Mouse (Mus musculus) thymus, adult 2 months (tissue): Measurements from ENCODE around the gene Rps9. TPM values are rescaled to one million over a fixed set of nuclear protein-coding genes. Genes with fewer than 3 reads are reported as not detected.
A peak's percentile ranks its signal among the peaks of the same experiment; 100 is the strongest.
"Not testable (repeated sequence)": the region's sequence is repeated elsewhere in the genome, so short reads cannot be mapped to it uniquely, and the experiment has no call there.

ENCODE experiments used
- DNase-seq: peaks from one replicate; pipeline ENCODE4 v3.0.0; 2021
- H3K27ac ChIP-seq: fragments of 200-500 bp; 2 replicates; pipeline ENCODE4 v1.5.1; 2012; ENCODE audit warnings: low read length, control low read depth; ENCODE audit not compliant: control insufficient read depth, insufficient read depth
- H3K27me3 ChIP-seq: fragments of 200-500 bp; 2 replicates; pipeline ENCODE4 v1.6.1; 2012; ENCODE audit warnings: mild to moderate bottlenecking, low read length, moderate library complexity, mixed read lengths; ENCODE audit not compliant: control insufficient read depth, insufficient read depth
- H3K36me3 ChIP-seq: fragments of 200-500 bp; 2 replicates; pipeline ENCODE4 v1.6.1; 2012; ENCODE audit warnings: mild to moderate bottlenecking, low read length, moderate library complexity; ENCODE audit not compliant: control insufficient read depth, insufficient read depth
- H3K4me1 ChIP-seq: fragments of 200-500 bp; replicated peaks from 2 replicates; pipeline ENCODE4 v1.6.1; 2012; ENCODE audit warnings: low read length; ENCODE audit not compliant: control insufficient read depth, insufficient read depth
- H3K4me3 ChIP-seq: fragments of 200-500 bp; 2 replicates; pipeline ENCODE4 v1.5.1; 2012; ENCODE audit warnings: mild to moderate bottlenecking, low read length, control low read depth, moderate library complexity; ENCODE audit not compliant: control insufficient read depth, insufficient read depth
- CTCF ChIP-seq: fragments of 200-500 bp; IDR thresholded peaks from 2 replicates; pipeline ENCODE4 v1.5.1; 2012; ENCODE audit warnings: mild to moderate bottlenecking, control low read depth, low read length, moderate library complexity, borderline replicate concordance; ENCODE audit not compliant: control insufficient read depth, poor library complexity, insufficient read depth; ENCODE audit errors: extremely low read depth
- POLR2A ChIP-seq: fragments of 200-500 bp; IDR thresholded peaks from 2 replicates; pipeline ENCODE4 v1.6.1; 2012; ENCODE audit warnings: mild to moderate bottlenecking, low read length, control low read depth, moderate library complexity; ENCODE audit not compliant: control insufficient read depth, poor library complexity, insufficient read depth; ENCODE audit errors: extremely low read depth
- WGBS: fragments of 180-500 bp; shearing (Covaris S2); methylation state at CpG from one replicate; pipeline ENCODE4 v1.1.7; 2018; 5-methylcytosine and 5-hydroxymethylcytosine counted together
- polyA plus RNA-seq: library from polyadenylated mRNA; depleted of rRNA; stranded (reverse); fragments of >200 nt; gene quantifications from 2 replicates; pipeline ENCODE4 v1.2.3, GENCODE M21; 2012

Rps9 gene
- polyA plus RNA-seq, 1 experiment, result 2,860 TPM

DNA sequence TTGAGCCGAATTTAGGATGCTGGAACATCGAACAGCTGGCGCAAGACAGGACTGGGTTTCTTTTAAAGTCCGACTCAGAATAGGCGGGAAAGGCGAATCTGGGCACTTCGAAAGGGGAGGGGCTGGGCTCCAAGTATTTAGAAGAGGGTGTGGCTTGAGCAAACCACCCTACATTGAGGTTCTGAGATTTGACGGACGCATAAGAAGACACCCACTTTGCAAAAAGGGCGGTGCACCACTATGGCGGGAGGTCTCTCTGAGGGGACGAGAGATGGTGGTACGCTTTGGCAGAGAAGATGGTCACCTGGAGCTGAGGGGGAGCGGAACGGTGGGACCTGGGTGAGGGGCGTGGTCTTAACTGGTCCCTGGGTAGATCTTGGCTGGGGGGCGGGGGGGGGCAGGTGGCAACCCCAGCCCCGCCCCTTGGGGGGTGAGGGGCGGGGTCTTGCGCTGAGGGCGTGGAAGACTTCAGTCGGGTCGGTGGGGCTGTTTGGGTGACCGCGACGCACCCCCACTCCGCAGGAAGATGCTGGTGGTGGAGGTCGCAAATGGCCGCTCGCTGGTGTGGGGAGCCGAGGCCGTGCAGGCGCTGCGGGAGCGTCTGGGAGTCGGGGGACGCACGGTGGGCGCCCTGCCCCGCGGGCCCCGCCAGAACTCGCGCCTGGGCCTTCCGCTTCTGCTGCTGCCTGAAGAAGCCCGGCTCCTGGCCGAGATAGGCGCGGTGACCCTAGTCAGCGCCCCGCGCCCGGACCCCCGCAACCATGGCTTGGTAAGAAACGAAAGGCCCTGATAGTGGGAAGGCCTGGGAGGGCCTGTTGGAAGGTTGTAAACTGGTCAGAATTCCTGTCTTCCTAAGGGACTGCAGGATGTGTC, 9.5 kb upstream of the Rps9 start:
- peak; percentile 55 for DNase-seq
- H3K4me1 ChIP-seq, result peaks cover 16% of the 10 kb centered on the region
- H3K27me3 ChIP-seq, result no peaks in the 10 kb centered on the region
- H3K4me3 ChIP-seq, result peak overlapping the region; percentile 69
- no peaks in the 10 kb centered on the region for H3K36me3 ChIP-seq
- WGBS, result under 1% methylated on average over 55 of the region's 55 CpGs
- H3K27ac ChIP-seq, result peak overlapping the region; percentile 77
- TF ChIP-seq CTCF (no peak), POLR2A (no peak)

DNA sequence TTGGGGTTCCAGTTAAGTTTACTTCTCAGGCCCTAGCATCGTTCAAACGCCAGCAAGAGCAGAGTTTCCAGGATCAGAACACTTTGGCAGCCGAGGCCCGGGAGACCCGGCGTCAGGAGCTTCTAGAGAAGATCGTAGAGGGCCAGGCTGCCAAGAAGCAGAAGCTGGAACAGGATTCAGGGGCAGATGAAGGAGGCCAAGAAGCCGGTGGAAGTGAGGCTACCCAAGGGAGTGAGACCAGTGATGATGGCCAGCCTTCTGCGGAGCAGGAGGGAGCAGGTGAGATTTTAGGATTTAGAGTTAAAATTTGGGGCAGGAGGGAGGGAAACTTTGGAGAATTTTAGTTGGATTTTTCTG, 8.9 kb upstream of the Rps9 start:
- Histone ChIP-seq H3K4me3 (peak overlapping the region; percentile 69), H3K4me1 (peaks cover 16% of the 10 kb centered on the region)
- not testable (repeated sequence) for H3K27me3 ChIP-seq, H3K27ac ChIP-seq, H3K36me3 ChIP-seq
- DNase-seq, result peak; percentile 7
- 7% methylated on average over 9 of the region's 9 CpGs for WGBS

DNA sequence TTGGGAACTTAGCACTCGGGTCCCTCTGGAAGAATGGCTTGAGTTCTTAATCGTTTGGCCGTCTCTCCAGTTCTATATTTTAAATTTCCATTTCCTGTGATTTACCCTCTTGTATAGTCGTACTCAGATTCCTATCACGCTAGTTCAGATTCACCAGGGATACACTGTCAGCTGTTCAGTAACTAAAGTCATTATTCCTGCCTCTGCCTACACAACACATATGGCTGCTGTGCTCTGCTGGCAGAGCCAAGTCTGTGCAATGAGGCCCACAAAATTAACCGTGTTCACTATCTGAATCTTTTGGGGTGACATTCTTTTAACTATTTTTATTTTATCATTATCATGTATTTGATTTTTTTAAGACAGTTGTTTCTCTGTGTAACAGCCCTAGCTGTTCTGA, 5.3 kb upstream of the Rps9 start:
- 98% methylated on average over 6 of the region's 6 CpGs for WGBS
- no peaks in the 10 kb centered on the region for H3K36me3 ChIP-seq

DNA sequence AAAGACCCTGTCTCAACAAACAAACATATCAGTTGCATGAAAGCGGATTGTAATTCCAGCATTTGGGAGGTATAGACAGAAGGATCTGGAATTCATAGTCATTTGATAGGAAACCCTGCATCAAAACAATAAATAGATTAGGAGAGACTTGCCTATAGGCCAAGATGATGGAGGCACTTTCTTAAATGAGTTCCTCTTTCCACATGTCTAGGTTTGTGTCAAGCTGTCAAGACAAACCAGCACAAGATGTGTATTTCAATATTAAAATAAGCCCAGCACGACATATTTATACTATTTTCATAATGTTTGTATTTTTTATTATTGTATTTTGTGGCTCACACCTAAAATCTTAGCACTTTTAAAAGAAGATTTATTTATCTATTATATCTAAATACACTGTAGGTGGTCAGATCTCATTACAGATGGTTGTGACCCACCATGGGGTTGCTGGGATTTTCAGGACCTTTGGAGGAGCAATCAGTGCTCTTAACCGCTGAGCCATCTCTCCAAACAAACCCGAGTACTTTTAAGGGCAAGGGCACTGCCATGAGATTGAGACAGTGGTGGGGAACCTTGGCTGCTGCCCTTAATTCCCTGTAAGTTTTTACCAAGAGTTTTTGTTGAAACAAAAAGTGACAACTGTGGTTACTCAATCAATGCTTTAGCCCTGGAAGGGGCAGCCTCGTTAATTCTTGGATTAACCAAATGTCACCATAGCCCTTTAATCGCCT, 480 bp upstream of the Rps9 start:
- Histone ChIP-seq H3K4me3 (no peak overlapping the region), H3K36me3 (peaks cover 31% of the 10 kb centered on the region), H3K27me3 (no peaks in the 10 kb centered on the region), H3K27ac (peak overlapping the region; percentile 40; the same call in 1 of the 2 replicates), H3K4me1 (peaks cover 12% of the 10 kb centered on the region)
- no peak for TF ChIP-seq CTCF
- WGBS, result 17% methylated on average over 6 of the region's 6 CpGs
- DNase-seq, result no peak

More for the DNA sequence above, 5.3 kb upstream of the Rps9 start:
- TF ChIP-seq POLR2A (no peak), CTCF (no peak)
- no peak for DNase-seq
- Histone ChIP-seq H3K4me3 (no peak overlapping the region), H3K27me3 (no peaks in the 10 kb centered on the region), H3K4me1 (peaks cover 6% of the 10 kb centered on the region; the same call in 1 of the 2 replicates), H3K27ac (no peak overlapping the region)

DNA sequence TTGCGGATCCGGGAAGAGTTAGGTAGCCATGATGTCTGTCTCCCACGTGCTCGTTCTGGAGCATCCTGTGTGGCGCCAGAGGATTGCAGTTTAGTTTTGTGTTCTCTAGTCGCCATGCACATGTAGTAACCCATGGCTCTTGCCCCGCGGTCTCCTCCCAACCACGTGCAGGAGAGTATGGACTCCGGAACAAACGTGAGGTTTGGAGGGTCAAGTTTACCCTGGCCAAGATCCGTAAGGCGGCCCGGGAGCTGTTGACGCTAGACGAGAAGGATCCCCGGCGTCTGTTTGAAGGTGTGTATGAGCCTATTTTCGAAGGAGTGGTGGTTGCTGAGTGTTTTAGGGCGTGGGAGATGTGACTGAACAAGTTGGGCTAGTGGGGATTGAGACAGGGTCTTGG, 682 bp downstream of the Rps9 start:
- TF ChIP-seq POLR2A (no peak), CTCF (no peak)
- Histone ChIP-seq H3K27ac (peak overlapping the region; percentile 83), H3K4me3 (peak overlapping the region; percentile 65), H3K4me1 (peaks cover 12% of the 10 kb centered on the region), H3K36me3 (peaks cover 31% of the 10 kb centered on the region), H3K27me3 (no peaks in the 10 kb centered on the region)
- WGBS, result 3% methylated on average over 20 of the region's 20 CpGs
- no peak for DNase-seq

DNA sequence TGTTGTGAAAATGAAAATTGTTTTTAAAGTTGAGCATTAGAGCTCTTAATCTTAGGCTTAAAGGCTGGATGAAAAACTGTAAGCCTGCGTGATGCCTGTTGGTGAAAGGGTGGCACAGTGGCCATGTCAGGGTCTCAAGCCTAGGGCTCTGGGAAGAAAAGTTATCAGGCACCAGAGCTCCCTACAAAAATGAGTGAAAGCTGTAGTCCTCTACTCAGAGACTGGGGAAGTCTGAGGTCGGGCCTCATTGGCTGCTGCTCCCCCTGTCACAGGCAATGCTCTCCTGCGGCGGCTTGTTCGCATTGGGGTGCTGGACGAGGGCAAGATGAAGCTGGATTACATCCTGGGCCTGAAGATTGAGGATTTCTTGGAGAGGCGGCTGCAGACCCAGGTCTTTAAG, 1.7 kb downstream of the Rps9 start:
- 9% methylated on average over 7 of the region's 7 CpGs for WGBS
- not testable (repeated sequence) for H3K27me3 ChIP-seq, DNase-seq, H3K27ac ChIP-seq
- Histone ChIP-seq H3K4me3 (peak overlapping the region; percentile 23), H3K4me1 (peaks cover 12% of the 10 kb centered on the region), H3K36me3 (peaks cover 31% of the 10 kb centered on the region)

DNA sequence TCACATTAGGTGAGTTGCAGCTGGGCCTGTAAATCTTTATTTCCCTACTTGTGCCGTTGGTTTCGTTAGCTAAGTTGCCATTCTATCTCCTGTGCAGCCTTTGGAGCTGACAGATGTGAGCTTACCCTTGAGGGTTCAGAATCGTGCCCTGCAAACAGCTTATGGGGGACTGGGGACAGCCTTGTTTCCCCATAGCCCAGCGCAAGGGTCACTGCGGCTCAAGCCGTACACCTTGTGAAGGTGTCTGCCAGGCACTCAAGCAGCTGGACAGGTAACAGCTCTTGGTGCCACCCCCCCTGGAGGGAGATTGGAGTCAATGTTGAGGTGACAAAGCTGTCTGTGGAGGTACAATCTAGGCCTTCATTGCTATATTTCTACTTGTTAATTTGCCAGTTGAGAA, 2.1 kb downstream of the Rps9 start:
- 32% methylated on average over 6 of the region's 6 CpGs for WGBS
- peak overlapping the region; percentile 23 for H3K4me3 ChIP-seq
- H3K27ac ChIP-seq, result no peak overlapping the region
- H3K4me1 ChIP-seq, result peaks cover 12% of the 10 kb centered on the region
- DNase-seq, result no peak
- peaks cover 31% of the 10 kb centered on the region for H3K36me3 ChIP-seq
- TF ChIP-seq POLR2A (no peak), CTCF (no peak)
- no peaks in the 10 kb centered on the region for H3K27me3 ChIP-seq
